In genomic region chr2:155774261-155774926, GRCm38 (mm10) we compare ENCODE assay signal across 10 mouse cellular contexts. TPM values are rescaled to one million over a fixed set of nuclear protein-coding genes. Genes with fewer than 3 reads are reported as not detected.
DNase-seq lines count a peak whose midpoint lies in the region; ATAC-seq and TF ChIP-seq lines count a peak whose summit lies in the region.
"Had no signal": no experiment of that assay in that cellular context is flagged by ENCODE, and none has a peak within 500 bp of the region (broad histone marks: within the 10 kb centered on the region; RNA-seq: fewer than 3 reads in every experiment).

No protein-coding gene starts in this region.

- H3K36me3 ChIP-seq in ES-E14 (ENCODE audit: control insufficient read depth, insufficient read depth, low read length, poor library complexity, severe bottlenecking) = no peaks in the 10 kb centered on the region
- H3K36me3 ChIP-seq in forebrain, embryonic 16.5 days (ENCODE audit: control insufficient read depth, insufficient read depth) = no peaks in the 10 kb centered on the region
- no peaks in the 10 kb centered on the region for H3K36me3 ChIP-seq in midbrain, embryonic 11.5 days (ENCODE audit: control insufficient read depth, insufficient read depth, low read length)

- peak overlapping the region; percentile 80 for H3K4me2 ChIP-seq in forebrain, embryonic 16.5 days (ENCODE audit: low read length)
- peak overlapping the region; percentile 90; the same call in 1 of the 2 replicates for H3K4me2 ChIP-seq in midbrain, embryonic 11.5 days

- in situ Hi-C loops in ES-E14 (cut with MboI; ENCODE audit: low sequenced_read_pairs in 2 of 2, unreplicated experiment in 2 of 2) = loop anchor here in 1 of 2 experiments (10.0 kb wide), 1 partner anchor 270 kb away; no protein-coding TSS in a partner anchor

- H3K27ac ChIP-seq in ES-E14 (ENCODE audit: insufficient read depth, low read depth, low read length, poor library complexity, severe bottlenecking) = no peak overlapping the region; the same call in 1 of the 2 replicates
- no peak overlapping the region for H3K27ac ChIP-seq in forebrain, embryonic 16.5 days (ENCODE audit: low read length)
- no peak overlapping the region for H3K27ac ChIP-seq in midbrain, embryonic 11.5 days (ENCODE audit: low read depth, low read length)

- peaks cover 0 to 4% of the 10 kb centered on the region in 2 experiments; a peak in 1 of 4 replicates for H3K4me1 ChIP-seq in ES-E14 (ENCODE audit: control insufficient read depth in 2 of 2, insufficient read depth in 2 of 2, low read length in 2 of 2, poor library complexity in 1 of 2)
- peaks cover 33% of the 10 kb centered on the region for H3K4me1 ChIP-seq in forebrain, embryonic 16.5 days (replicated peaks; ENCODE audit: control insufficient read depth, insufficient read depth, low read length)
- peaks cover 5% of the 10 kb centered on the region; the same call in 1 of the 2 replicates for H3K4me1 ChIP-seq in midbrain, embryonic 11.5 days (ENCODE audit: control insufficient read depth, insufficient read depth, low read length)

- H3K4me3 ChIP-seq in ES-E14 (ENCODE audit: insufficient read depth in 1 of 2, low read depth in 1 of 2, low read length in 2 of 2, poor library complexity in 1 of 2, severe bottlenecking in 1 of 2) = peak overlapping the region; percentile 48 to 76; a peak in 2 of 4 replicates
- peak overlapping the region; percentile 76 for H3K4me3 ChIP-seq in forebrain, embryonic 16.5 days (replicated peaks; ENCODE audit: low read length)
- H3K4me3 ChIP-seq in midbrain, embryonic 11.5 days (ENCODE audit: low read depth, low read length) = peak overlapping the region; percentile 68; the same call in 1 of the 2 replicates

- H3K9me3 ChIP-seq in ES-E14 (ENCODE audit: control insufficient read depth, insufficient read depth, low read depth, low read length) = no peaks in the 10 kb centered on the region
- no peaks in the 10 kb centered on the region for H3K9me3 ChIP-seq in forebrain, embryonic 16.5 days (ENCODE audit: control insufficient read depth, low read length)
- no peaks in the 10 kb centered on the region for H3K9me3 ChIP-seq in midbrain, embryonic 11.5 days (ENCODE audit: control insufficient read depth, low read length)

- DNase-seq in cerebellum, adult 18-20 months = peak; percentile 39 to 58
- no peak for DNase-seq in ES-E14 (ENCODE audit: low read depth, low spot score)
- DNase-seq in midbrain, embryonic 11.5 days (ENCODE audit: low spot score, missing footprints) = no peak
- no peak for DNase-seq in spleen, postnatal 10 days (ENCODE audit: low spot score in 2 of 2)
- no peak for DNase-seq in B cell, adult 2 months
- no peak for DNase-seq in frontal cortex, adult 2 months (ENCODE audit: extremely low spot score in 1 of 2, low spot score in 1 of 2)

- WGBS in forebrain, embryonic 16.5 days = 56% methylated on average over 11 of the region's 11 CpGs
- 67% methylated on average over 11 of the region's 11 CpGs for WGBS in midbrain, embryonic 11.5 days

- ATAC-seq in cerebellum, adult (ENCODE audit: insufficient number of reproducible peaks, low FRiP score, low TSS enrichment) = no peak
- ATAC-seq in forebrain, embryonic 16.5 days = no peak
- no peak for ATAC-seq in midbrain, embryonic 11.5 days (ENCODE audit: low FRiP score)

- peaks cover 15% of the 10 kb centered on the region for H3K27me3 ChIP-seq in forebrain, embryonic 16.5 days (replicated peaks; ENCODE audit: control insufficient read depth, insufficient read depth, low read length)
- peaks cover 17% of the 10 kb centered on the region for H3K27me3 ChIP-seq in midbrain, embryonic 11.5 days (ENCODE audit: control insufficient read depth, insufficient read depth, low read length)

- no peak overlapping the region for H3K9ac ChIP-seq in ES-E14 (ENCODE audit: insufficient read depth, low read depth, low read length, poor library complexity, severe bottlenecking)
- H3K9ac ChIP-seq in forebrain, embryonic 16.5 days (replicated peaks; ENCODE audit: low read depth, low read length) = peak overlapping the region; percentile 92
- H3K9ac ChIP-seq in midbrain, embryonic 11.5 days (ENCODE audit: low read length) = no peak overlapping the region; the same call in 1 of the 2 replicates

TF ChIP-seq in ES-E14, 5 proteins besides CTCF, POLR2A, EP300 and RAD21:
- TF ChIP-seq CHD2 (IDR thresholded peaks at IDR 0.05; ENCODE audit: low read depth, low read length) (no peak), ZC3H11A (IDR thresholded peaks at IDR 0.05; ENCODE audit: borderline replicate concordance, low read depth, low read length) (no peak), ZNF384 (IDR thresholded peaks at IDR 0.05; ENCODE audit: low read depth, low read length) (no peak), MAFK (IDR thresholded peaks at IDR 0.05; ENCODE audit: insufficient read depth, low read depth, low read length) (no peak), HCFC1 (IDR thresholded peaks at IDR 0.05; ENCODE audit: borderline replicate concordance, insufficient read depth, low read length) (no peak)
TF ChIP-seq in ES-E14: peak in this region for 0.

RNA-seq across cellular contexts. Expression of gene Mmp24, which starts 0.7 kb away (rescaled TPM):
- 0.76 and 1.3 TPM in 2 replicates for total RNA-seq in ES-E14 (2012; rRNA removed)
- polyA plus RNA-seq in forebrain, embryonic 16.5 days (2015; fragmentation: Nextera tagmentation; extraction: Ambion mirVana) = 12.8 and 13.9 TPM in 2 replicates
- 2.0 and 2.1 TPM in 2 replicates for polyA plus RNA-seq in midbrain, embryonic 11.5 days (2014; fragmentation: Nextera tagmentation; extraction: Ambion mirVana)
- polyA plus RNA-seq in frontal cortex, adult 2 months (2012; rRNA removed) = 36.1 and 39.7 TPM in 2 replicates

RNA-seq across cellular contexts. Expression of gene Procr, which starts 23.5 kb away (rescaled TPM):
- total RNA-seq in ES-E14 (2012; rRNA removed) = 6.3 and 8.0 TPM in 2 replicates
- polyA plus RNA-seq in forebrain, embryonic 16.5 days (2015; fragmentation: Nextera tagmentation; extraction: Ambion mirVana) = 1.8 and 2.9 TPM in 2 replicates
- 2.4 and 3.2 TPM in 2 replicates for polyA plus RNA-seq in midbrain, embryonic 11.5 days (2014; fragmentation: Nextera tagmentation; extraction: Ambion mirVana)
- polyA plus RNA-seq in frontal cortex, adult 2 months (2012; rRNA removed) = 1.5 and 2.6 TPM in 2 replicates

RNA-seq across cellular contexts. Expression of gene Gm17581, which starts 38.7 kb away (rescaled TPM):
- not detected in 2 replicates for total RNA-seq in ES-E14 (2012; rRNA removed)
- not detected in 2 replicates for polyA plus RNA-seq in forebrain, embryonic 16.5 days (2015; fragmentation: Nextera tagmentation; extraction: Ambion mirVana)
- not detected in 2 replicates for polyA plus RNA-seq in midbrain, embryonic 11.5 days (2014; fragmentation: Nextera tagmentation; extraction: Ambion mirVana)
- not detected in 2 replicates for polyA plus RNA-seq in frontal cortex, adult 2 months (2012; rRNA removed)
- total RNA-seq: megakaryocyte progenitor cell, adult 5-6 weeks had no signal
- polyA plus RNA-seq: embryonic facial prominence, embryonic 11.5 days had no signal

RNA-seq across cellular contexts. Expression of gene BC029722, which starts 44.8 kb away (rescaled TPM):
- total RNA-seq in ES-E14 (2012; rRNA removed) = 4.1 and 7.0 TPM in 2 replicates
- 31.0 and 35.2 TPM in 2 replicates for polyA plus RNA-seq in forebrain, embryonic 16.5 days (2015; fragmentation: Nextera tagmentation; extraction: Ambion mirVana)
- 7.9 and 8.0 TPM in 2 replicates for polyA plus RNA-seq in midbrain, embryonic 11.5 days (2014; fragmentation: Nextera tagmentation; extraction: Ambion mirVana)
- 81.7 and 83.7 TPM in 2 replicates for polyA plus RNA-seq in frontal cortex, adult 2 months (2012; rRNA removed)

RNA-seq across cellular contexts. Expression of gene Edem2, which starts 45.1 kb away (rescaled TPM):
- 38.4 and 59.5 TPM in 2 replicates for total RNA-seq in ES-E14 (2012; rRNA removed)
- polyA plus RNA-seq in forebrain, embryonic 16.5 days (2015; fragmentation: Nextera tagmentation; extraction: Ambion mirVana) = 46.8 and 52.3 TPM in 2 replicates
- 32.3 and 34.6 TPM in 2 replicates for polyA plus RNA-seq in midbrain, embryonic 11.5 days (2014; fragmentation: Nextera tagmentation; extraction: Ambion mirVana)
- polyA plus RNA-seq in frontal cortex, adult 2 months (2012; rRNA removed) = 38.4 and 39.6 TPM in 2 replicates

Comparison
In these comparisons a context has a peak if more than half of its experiments do, and no peak if none do; other contexts are left out.
1. DNase-seq: peak in cerebellum, adult 18-20 months (2 of 2); none in ES-E14 (single experiment), midbrain, embryonic 11.5 days (single experiment), spleen, postnatal 10 days (0 of 2), B cell, adult 2 months (0 of 2) and frontal cortex, adult 2 months (0 of 2).
2. Peak in every context shown above with its lines, with median percentiles within 50 percentile points of each other: H3K4me3 ChIP-seq.